Mouse (Mus musculus) midbrain, embryonic 13.5 days (tissue): ENCODE results near the gene Phldb1. TPM values are rescaled to one million over a fixed set of nuclear protein-coding genes. Genes with fewer than 3 reads are reported as not detected.
A peak's percentile ranks its signal among the peaks of the same experiment; 100 is the strongest.

Experiments
- ATAC-seq: fragments of 200-750 bp; cut with Nextera tagmentation; 2 replicates; pipeline ENCODE4 v1.8.0; 2017; ENCODE audit warnings: mild to moderate bottlenecking, moderate TSS enrichment, moderate library complexity
- H3K27ac ChIP-seq: fragments of 300-500 bp; sonication (generic); 2 replicates; pipeline ENCODE4 v1.5.1; 2015; ENCODE audit warnings: inconsistent platforms, mild to moderate bottlenecking, moderate library complexity
- H3K27me3 ChIP-seq: fragments of 300-500 bp; sonication (generic); 2 replicates; pipeline ENCODE4 v1.6.1; 2015; ENCODE audit warnings: mild to moderate bottlenecking, inconsistent platforms
- H3K36me3 ChIP-seq: fragments of 300-500 bp; sonication (generic); 2 replicates; pipeline ENCODE4 v1.6.1; 2015; ENCODE audit warnings: mild to moderate bottlenecking, inconsistent platforms
- H3K4me1 ChIP-seq: fragments of 300-500 bp; sonication (generic); replicated peaks from 2 replicates; pipeline ENCODE4 v1.6.1; 2015; ENCODE audit warnings: inconsistent platforms
- H3K4me2 ChIP-seq: fragments of 300-500 bp; sonication (generic); replicated peaks from 2 replicates; pipeline ENCODE4 v1.6.1; 2015; ENCODE audit warnings: moderate library complexity, mild to moderate bottlenecking, inconsistent platforms
- H3K4me3 ChIP-seq: fragments of 300-500 bp; sonication (generic); replicated peaks from 2 replicates; pipeline ENCODE4 v1.5.1; 2015; ENCODE audit warnings: mild to moderate bottlenecking, inconsistent platforms
- H3K9ac ChIP-seq: fragments of 300-500 bp; sonication (generic); replicated peaks from 2 replicates; pipeline ENCODE4 v1.6.1; 2015; ENCODE audit warnings: mild to moderate bottlenecking, inconsistent platforms
- H3K9me3 ChIP-seq: fragments of 300-500 bp; sonication (generic); 2 replicates; pipeline ENCODE4 v1.6.1; 2016; ENCODE audit warnings: mild to moderate bottlenecking, inconsistent platforms
- WGBS: fragments of 180-500 bp; shearing (Covaris S2); methylation state at CpG from one replicate; pipeline ENCODE4 v1.1.7; 2015; 5-methylcytosine and 5-hydroxymethylcytosine counted together
- polyA plus RNA-seq: library from polyadenylated mRNA; unstranded; fragments of >200 nt; fragmentation: Nextera tagmentation; extraction: Ambion mirVana; gene quantifications from 2 replicates; pipeline ENCODE4 v1.2.1, GENCODE M21; 2015

Phldb1 gene
- polyA plus RNA-seq, 1 experiment from 2014 or later, result 55.5 TPM

DNA sequence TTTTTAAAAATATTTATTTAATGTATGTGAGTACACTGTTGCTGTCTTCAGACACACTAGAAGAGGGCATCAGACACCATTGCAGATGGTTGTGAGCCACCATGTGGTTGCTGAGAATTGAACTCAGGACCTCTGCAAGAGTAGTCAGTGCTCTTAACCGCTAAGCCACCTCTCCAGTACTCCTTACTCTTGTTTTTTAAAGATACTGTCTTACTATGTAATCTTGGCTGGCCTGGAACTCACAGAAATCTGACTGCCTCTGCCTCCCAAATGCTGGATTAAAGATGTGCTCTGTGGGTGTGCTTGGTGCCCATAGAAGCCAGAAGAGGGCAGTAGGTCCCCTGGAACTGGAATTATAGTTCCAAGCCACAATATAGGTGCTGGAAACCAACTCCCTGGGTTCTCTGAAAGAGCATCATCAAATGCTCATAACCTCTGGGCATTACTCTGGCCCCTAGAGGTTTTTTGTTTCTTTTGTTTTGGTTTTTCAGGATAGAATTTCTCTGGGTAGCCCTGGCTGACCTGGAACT is 5.7 kb upstream of the Phldb1 start:
- 86% methylated on average over 1 of the region's 1 CpGs for WGBS
- Histone ChIP-seq H3K4me1 (no peaks in the 10 kb centered on the region), H3K27me3 (peaks cover 8% of the 10 kb centered on the region; the same call in 1 of the 2 replicates), H3K4me3 (no peak overlapping the region), H3K36me3 (peaks cover 44% of the 10 kb centered on the region), H3K9me3 (no peaks in the 10 kb centered on the region), H3K9ac (no peak overlapping the region), H3K4me2 (no peak overlapping the region), H3K27ac (no peak overlapping the region)
- no peak for ATAC-seq

DNA sequence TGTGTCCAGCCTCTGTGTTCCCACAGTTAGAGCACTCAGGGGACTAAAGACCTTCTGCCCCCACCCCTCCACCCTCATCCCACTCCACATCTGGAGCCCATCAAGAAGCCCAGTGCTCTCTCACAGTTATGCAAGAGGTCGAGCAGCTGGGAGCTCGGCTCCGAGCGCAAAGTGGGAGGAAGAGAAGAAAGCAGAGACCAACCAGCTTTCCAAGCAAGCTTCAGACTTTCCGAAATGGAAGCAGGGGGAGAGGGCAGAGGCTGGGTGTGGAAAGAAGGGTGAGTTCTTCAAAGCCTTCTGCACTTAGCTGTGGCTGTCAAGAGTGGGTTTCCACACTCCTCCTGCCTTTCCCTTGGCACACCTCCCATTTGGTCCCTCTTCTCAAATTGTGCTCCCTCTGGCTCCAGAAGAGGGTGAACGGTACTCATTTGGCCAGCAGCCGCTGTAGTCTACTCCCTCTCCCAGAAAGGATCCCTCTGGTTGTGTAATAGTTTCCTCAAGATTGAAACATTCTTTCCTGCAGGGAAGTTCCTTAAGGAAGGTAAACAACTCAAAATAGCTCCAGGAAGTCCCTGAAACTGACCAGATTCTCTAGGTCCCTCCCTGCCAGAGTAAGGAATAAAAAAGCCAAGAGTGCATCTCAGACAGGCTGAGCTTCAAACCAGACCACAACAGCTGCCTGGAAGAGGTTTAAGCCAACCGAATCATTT is 2.4 kb upstream of the Phldb1 start:
- no peak for ATAC-seq

DNA sequence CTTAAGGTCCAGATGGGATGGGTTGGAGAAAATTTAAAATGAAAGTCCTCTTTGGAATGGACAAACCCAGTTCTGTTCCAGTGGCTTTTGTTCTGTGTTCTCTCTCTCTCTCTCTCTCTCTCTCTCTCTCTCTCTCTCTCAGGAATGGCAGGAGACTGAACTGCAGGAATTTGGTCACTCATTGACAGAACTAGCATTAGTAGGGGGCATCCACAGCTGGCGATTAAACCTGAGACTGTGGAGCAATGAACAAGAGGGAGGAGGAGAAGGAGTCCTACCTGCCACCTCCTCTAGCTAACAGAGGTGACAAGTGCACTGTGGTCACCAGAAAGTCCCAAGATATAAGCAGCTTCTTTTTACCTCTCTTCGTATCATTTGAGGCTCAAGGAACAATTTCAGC is 1.3 kb upstream of the Phldb1 start:
- Histone ChIP-seq H3K9me3 (no peaks in the 10 kb centered on the region), H3K9ac (no peak overlapping the region), H3K4me2 (no peak overlapping the region), H3K4me1 (peaks cover 21% of the 10 kb centered on the region), H3K27ac (no peak overlapping the region), H3K36me3 (peaks cover 5% of the 10 kb centered on the region), H3K27me3 (peaks cover 31% of the 10 kb centered on the region), H3K4me3 (no peak overlapping the region)
- 78% methylated on average over 2 of the region's 2 CpGs for WGBS
- ATAC-seq, result no peak

More for the DNA sequence above, 2.4 kb upstream of the Phldb1 start:
- Histone ChIP-seq H3K36me3 (peaks cover 11% of the 10 kb centered on the region), H3K4me2 (no peak overlapping the region), H3K27me3 (peaks cover 29% of the 10 kb centered on the region), H3K4me1 (peaks cover 21% of the 10 kb centered on the region), H3K9ac (no peak overlapping the region), H3K27ac (no peak overlapping the region), H3K9me3 (no peaks in the 10 kb centered on the region), H3K4me3 (no peak overlapping the region)
- 63% methylated on average over 8 of the region's 8 CpGs for WGBS

DNA sequence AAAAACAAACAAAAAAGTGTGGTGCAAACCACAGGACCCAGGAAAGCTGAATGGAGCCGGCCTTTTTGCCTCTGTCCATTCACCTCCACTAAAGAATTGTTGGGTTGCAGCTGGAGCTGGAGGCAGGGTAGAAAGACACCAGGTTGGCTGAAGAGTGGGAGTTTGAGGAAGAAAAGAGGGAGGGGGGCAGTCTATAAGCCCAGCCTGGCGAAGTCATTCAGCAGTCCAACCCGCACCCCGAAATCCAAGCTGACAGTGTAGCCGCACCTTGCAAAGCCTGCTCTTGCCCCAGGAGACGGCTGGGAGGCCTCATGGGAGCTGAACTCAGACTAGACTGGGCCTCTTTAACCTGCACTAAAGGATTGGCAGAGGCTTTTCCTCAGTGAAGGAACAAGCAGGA is 888 bp upstream of the Phldb1 start:
- no peak overlapping the region for H3K4me3 ChIP-seq
- H3K27ac ChIP-seq, result 0 out of 2 replicates have a peak overlapping the region, but pooled peaks have one; percentile 25
- 79% methylated on average over 6 of the region's 6 CpGs for WGBS

DNA sequence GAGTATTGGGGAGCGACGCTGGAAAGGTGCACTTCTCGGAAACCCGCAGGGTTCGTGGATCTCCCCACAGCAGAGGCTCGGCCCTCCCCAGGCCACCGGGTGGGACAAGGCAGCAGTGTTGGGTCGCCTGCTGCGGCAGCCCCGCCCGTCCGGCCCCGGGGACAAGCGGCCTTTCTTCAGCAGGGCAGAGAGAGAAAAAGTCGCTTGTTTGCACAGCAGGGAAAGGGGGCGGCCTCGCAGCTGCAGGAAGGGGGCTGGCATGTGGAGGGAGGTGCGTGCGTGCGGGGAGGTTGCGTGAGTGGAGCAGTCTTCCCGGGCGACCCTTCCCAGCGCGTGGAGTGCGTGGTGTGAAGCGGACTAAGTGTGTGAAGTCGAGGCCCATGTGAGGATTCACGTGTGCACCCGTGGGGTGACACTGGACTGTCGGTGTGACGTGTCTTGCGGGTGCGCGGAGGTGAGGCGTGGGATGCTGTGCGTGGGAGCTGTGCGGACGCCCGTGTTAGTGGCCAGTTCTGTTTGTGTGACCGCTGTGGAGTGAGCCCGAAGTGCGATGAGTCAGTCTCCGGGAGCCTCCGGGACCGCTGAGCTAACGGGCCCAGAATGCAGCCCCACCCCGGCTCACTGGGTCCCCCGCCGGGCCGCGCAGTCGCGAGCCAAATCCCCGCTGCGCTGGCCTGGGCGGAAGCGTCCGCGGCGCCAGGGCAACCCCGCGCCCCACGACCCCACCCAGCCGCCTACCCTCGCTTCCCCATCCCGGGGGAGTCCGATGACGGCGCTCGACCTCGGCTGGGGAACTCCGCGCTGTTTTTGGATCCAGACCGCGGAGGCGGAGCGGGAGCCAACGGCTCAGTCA is 1.1 kb downstream of the Phldb1 start:
- WGBS, result 1% methylated on average over 77 of the region's 79 CpGs
- no peaks in the 10 kb centered on the region for H3K9me3 ChIP-seq
- peak overlapping the region; percentile 45; the same call in 1 of the 2 replicates for H3K27ac ChIP-seq
- peak overlapping the region; percentile 63 for H3K4me3 ChIP-seq
- peaks cover 31% of the 10 kb centered on the region for H3K27me3 ChIP-seq
- H3K4me1 ChIP-seq, result peaks cover 21% of the 10 kb centered on the region
- ATAC-seq, result peak; percentile 57
- no peaks in the 10 kb centered on the region for H3K36me3 ChIP-seq
- H3K4me2 ChIP-seq, result peak overlapping the region; percentile 100
- peak overlapping the region; percentile 75 for H3K9ac ChIP-seq

More for the DNA sequence above, 888 bp upstream of the Phldb1 start:
- no peak for ATAC-seq
- Histone ChIP-seq H3K9ac (no peak overlapping the region), H3K27me3 (peaks cover 31% of the 10 kb centered on the region), H3K9me3 (no peaks in the 10 kb centered on the region), H3K36me3 (peaks cover under 1% of the 10 kb centered on the region; the same call in 1 of the 2 replicates), H3K4me2 (no peak overlapping the region), H3K4me1 (peaks cover 21% of the 10 kb centered on the region)

DNA sequence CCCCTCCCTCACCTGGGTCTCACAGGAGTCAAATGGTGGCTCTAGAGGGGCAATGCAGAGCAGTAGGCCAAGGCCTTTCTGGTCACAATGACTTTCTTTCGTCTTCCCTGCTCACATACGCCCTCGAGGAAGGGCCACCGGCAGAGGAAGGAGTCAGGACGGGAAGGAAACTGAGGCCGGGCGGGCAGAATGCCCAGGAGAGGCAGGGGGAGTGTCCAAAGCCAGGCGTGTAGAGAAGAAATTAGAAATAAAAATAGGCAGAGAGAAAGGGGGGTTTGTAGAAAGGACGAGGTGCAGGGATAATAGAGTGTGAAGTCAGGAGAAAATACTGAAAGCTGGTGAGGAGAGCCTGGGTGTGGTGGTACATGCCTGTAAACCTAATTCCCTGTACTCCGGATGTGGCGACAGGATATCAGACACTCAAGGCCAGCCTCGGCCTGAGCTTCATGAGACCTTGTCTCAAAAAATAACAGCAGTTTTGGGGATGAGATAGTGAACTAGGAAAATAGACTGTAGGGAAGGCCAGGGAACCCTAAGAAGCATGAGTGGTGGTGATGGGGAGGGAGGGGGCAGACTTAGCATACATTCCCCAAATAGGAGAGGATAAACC is 2.0 kb downstream of the Phldb1 start:
- peak overlapping the region; percentile 75; the same call in 1 of the 2 replicates for H3K9ac ChIP-seq
- peaks cover 21% of the 10 kb centered on the region for H3K4me1 ChIP-seq
- H3K27ac ChIP-seq, result peak overlapping the region; percentile 45; the same call in 1 of the 2 replicates
- H3K36me3 ChIP-seq, result no peaks in the 10 kb centered on the region
- peaks cover 31% of the 10 kb centered on the region for H3K27me3 ChIP-seq
- ATAC-seq, result no peak
- peak overlapping the region; percentile 100 for H3K4me2 ChIP-seq
- H3K4me3 ChIP-seq, result peak overlapping the region; percentile 63
- WGBS, result 51% methylated on average over 12 of the region's 12 CpGs
- no peaks in the 10 kb centered on the region for H3K9me3 ChIP-seq

DNA sequence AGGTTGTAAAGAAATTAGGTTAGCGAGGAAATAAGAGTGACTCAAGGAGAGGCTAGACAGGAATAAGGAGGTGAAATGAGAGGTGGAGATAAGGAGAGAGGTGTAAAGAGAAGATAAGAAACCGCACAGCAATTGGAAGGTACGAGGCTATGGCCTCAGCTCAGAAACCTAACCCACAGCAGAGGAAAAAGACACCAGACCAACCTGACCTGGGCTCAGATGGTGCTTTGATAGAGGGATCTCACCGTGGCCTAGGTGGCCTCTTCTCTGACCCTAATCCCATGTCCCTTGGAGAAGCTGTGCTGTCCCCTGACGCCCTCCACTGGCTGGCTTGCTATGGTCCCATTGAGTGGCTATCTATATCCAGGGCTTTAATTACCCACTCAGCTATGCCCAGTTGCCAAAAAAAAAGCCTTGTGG is 2.9 kb downstream of the Phldb1 start:
- H3K9me3 ChIP-seq, result no peaks in the 10 kb centered on the region
- peaks cover 25% of the 10 kb centered on the region for H3K4me1 ChIP-seq
- no peak overlapping the region for H3K9ac ChIP-seq
- ATAC-seq, result no peak
- no peak overlapping the region for H3K27ac ChIP-seq
- no peaks in the 10 kb centered on the region for H3K36me3 ChIP-seq
- 0 out of 2 replicates have a peak overlapping the region, but pooled peaks have one; percentile 100 for H3K4me2 ChIP-seq
- no peak overlapping the region for H3K4me3 ChIP-seq
- 71% methylated on average over 5 of the region's 5 CpGs for WGBS
- H3K27me3 ChIP-seq, result peaks cover 31% of the 10 kb centered on the region

DNA sequence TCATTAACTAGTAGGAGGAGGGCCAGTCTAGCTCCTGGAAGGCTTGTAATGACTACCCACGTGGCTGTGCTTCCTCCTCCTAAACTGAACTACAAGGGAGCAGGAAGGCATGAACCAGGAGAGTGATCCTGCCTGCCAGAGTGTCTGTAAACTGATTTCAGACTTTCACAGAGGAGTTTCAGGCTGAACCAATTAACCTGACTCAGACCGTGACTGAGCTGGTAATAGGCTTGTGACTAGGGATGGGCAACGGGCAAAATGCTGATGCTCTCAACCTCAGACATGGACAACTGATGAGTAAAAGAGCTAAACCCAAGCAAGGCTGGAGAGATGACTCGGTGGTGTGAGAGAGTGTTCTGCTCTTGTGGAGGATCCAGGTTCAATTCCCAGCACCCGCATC is 7.6 kb downstream of the Phldb1 start:
- no peak overlapping the region for H3K4me3 ChIP-seq
- H3K4me1 ChIP-seq, result peaks cover 51% of the 10 kb centered on the region
- H3K9ac ChIP-seq, result no peak overlapping the region
- 51% methylated on average over 5 of the region's 5 CpGs for WGBS
- H3K36me3 ChIP-seq, result no peaks in the 10 kb centered on the region
- no peak overlapping the region for H3K4me2 ChIP-seq
- peaks cover 3% of the 10 kb centered on the region for H3K27me3 ChIP-seq
- H3K27ac ChIP-seq, result no peak overlapping the region
- ATAC-seq, result no peak
- no peaks in the 10 kb centered on the region for H3K9me3 ChIP-seq

DNA sequence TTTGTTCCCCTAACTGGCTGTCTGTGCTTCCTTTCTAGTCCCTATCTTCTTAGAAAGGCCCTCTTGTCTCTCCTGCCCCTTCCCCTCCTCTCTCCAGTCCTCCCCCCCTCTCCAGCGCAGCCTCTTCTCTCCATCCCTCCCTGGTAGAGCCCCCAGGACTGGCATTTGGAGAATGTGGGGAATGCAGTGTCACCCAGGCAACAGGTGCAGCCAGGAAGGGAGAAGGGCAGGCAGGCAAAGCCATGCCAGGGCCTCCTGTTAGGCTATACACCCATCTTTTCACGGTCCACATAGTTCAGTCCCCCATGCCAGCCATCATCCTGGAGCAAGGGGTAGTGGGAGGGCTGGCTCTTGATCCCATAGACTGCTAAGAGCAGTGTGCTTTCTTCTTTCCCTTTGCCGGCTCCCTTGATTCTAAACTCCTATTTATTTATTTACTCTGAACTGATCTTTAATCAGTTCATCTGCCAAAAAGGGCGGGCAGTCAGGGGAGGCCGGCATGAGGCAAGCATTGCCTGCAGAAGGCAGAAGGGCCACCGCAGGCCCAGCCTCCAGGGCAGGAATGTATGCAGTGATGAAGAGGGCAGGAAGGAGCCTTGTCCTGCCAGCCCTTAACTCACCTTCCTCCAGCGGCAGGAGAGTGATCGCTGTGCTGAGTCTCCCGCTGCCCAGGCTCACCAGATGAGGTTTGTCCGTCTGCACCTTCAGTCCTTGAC is 8.4 kb downstream of the Phldb1 start:
- Histone ChIP-seq H3K4me2 (no peak overlapping the region; the same call in 1 of the 2 replicates), H3K4me1 (peaks cover 60% of the 10 kb centered on the region), H3K4me3 (no peak overlapping the region), H3K27me3 (no peaks in the 10 kb centered on the region), H3K36me3 (no peaks in the 10 kb centered on the region), H3K27ac (peak overlapping the region; percentile 49; the same call in 1 of the 2 replicates), H3K9ac (0 out of 2 replicates have a peak overlapping the region, but pooled peaks have one; percentile 0), H3K9me3 (no peaks in the 10 kb centered on the region)
- ATAC-seq, result peak; percentile 13; the same call in 1 of the 2 replicates
- WGBS, result 40% methylated on average over 10 of the region's 10 CpGs

DNA sequence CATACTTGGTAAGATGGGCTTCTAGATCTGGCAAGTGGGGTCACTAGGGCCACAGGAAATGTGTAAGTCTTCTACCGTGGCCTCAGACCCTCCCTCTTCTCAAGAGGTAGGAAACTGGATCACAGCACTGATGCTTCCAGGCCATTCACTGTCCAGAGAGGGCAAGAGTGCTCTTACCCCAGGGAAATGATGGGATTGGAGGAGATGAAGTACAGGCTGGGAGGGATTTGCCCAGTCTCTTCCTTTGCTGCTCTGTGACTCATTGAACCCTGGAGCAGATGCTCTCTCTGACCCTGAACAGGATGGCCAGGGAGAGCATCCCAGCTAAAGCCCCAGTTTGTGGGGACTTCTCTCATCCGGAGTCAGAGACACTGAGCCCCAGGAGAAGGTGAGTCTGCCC is 10.3 kb downstream of the Phldb1 start:
- Histone ChIP-seq H3K27ac (peak overlapping the region; percentile 64), H3K4me1 (peaks cover 72% of the 10 kb centered on the region), H3K27me3 (no peaks in the 10 kb centered on the region), H3K9ac (peak overlapping the region; percentile 36; the same call in 1 of the 2 replicates), H3K4me3 (no peak overlapping the region), H3K36me3 (no peaks in the 10 kb centered on the region), H3K9me3 (no peaks in the 10 kb centered on the region), H3K4me2 (no peak overlapping the region)
- WGBS, result 48% methylated on average over 2 of the region's 2 CpGs
- ATAC-seq, result no peak

DNA sequence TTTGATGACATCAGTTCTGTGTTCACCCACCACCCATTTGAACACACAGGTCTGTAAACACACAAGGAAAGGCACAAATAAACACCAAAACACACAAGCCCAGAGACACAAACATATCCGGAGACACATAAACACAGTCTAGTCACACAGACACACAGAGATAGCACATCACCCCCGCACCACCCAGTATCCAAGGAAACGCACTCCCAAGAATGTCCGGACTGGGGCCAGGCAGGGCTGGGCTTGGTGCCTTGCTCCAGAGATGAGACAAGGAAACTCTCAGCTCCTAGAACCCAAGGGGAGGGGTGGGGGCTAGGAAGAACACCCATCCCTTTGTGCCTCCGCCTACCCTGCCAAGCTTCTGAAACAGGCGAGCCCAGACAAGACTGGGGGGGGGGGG is 10.8 kb downstream of the Phldb1 start:
- no peak for ATAC-seq

More for the DNA sequence above, 10.8 kb downstream of the Phldb1 start:
- Histone ChIP-seq H3K9me3 (no peaks in the 10 kb centered on the region), H3K36me3 (no peaks in the 10 kb centered on the region), H3K9ac (no peak overlapping the region), H3K27ac (0 out of 2 replicates have a peak overlapping the region, but pooled peaks have one; percentile 45), H3K4me2 (no peak overlapping the region), H3K4me3 (no peak overlapping the region), H3K27me3 (no peaks in the 10 kb centered on the region), H3K4me1 (peaks cover 77% of the 10 kb centered on the region)
- WGBS, result 29% methylated on average over 6 of the region's 6 CpGs
